Mouse (Mus musculus) brown adipose tissue, adult 24 weeks (tissue): Measurements from ENCODE around the gene Ppp1r12c. TPM values are rescaled to one million over a fixed set of nuclear protein-coding genes. Genes with fewer than 3 reads are reported as not detected.

ENCODE experiments used
- H3K27ac ChIP-seq: fragments of 200-500 bp; replicated peaks from 2 replicates; pipeline ENCODE4 v1.5.1; 2012; ENCODE audit warnings: low read depth, mild to moderate bottlenecking, low read length
- H3K4me1 ChIP-seq: fragments of 200-500 bp; 2 replicates; pipeline ENCODE4 v1.6.1; 2012; ENCODE audit warnings: low read length, mixed read lengths; ENCODE audit not compliant: control insufficient read depth, insufficient read depth, insufficient read length
- H3K4me3 ChIP-seq: fragments of 200-500 bp; 2 replicates; pipeline ENCODE4 v1.5.1; 2012; ENCODE audit warnings: low read depth, mild to moderate bottlenecking, low read length, moderate library complexity; ENCODE audit not compliant: insufficient read depth
- polyA plus RNA-seq: library from polyadenylated mRNA; stranded (reverse); fragments of >200 nt; gene quantifications from 2 replicates; pipeline ENCODE4 v1.2.4, GENCODE M21; 2012; ENCODE audit not compliant: missing spikeins, insufficient read depth, insufficient read length

The Ppp1r12c gene
- polyA plus RNA-seq, 1 experiment: 32.9 TPM

DNA sequence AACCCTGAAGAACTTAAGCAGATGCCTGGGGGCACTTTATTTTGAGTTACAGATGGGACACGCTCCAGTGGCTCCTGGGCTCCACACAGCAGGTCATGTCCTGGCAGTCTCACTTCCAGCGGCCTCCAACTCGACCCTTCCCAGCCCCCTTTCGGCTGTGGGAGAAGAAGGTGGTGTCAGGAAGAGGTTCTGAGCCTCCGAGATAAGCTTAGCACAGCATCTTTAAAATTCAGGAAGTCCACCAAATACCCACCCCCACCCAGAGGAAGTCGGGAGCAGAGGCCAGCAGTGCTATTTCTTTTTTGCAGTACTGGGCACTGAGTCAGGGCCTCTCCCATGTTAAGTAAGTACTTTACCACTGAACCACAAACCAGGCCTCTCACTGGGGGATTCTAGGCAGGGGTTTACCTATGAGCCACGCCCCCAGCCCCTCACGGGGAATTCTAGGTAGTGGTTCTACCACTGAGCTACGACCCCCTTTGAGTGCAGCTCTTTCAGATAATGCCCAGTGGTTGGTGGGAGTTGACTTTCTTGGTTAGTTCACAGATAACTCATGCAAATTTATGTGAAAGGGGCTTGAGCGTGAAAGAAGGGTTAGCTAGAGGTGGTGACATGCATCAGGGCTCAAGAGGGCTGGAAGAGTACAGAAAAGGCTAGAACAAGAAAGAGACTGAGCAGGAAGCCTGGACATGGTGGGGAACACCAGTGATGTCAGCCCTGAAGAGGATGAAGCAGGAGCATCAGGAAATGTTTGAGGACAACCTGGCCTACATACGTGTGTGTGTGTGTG is 3.4 kb upstream of the Ppp1r12c start:
- peaks cover 10% of the 10 kb centered on the region for H3K4me1 ChIP-seq
- H3K4me3 ChIP-seq: no peak overlapping the region
- H3K27ac ChIP-seq: peak overlapping the region; percentile 75

DNA sequence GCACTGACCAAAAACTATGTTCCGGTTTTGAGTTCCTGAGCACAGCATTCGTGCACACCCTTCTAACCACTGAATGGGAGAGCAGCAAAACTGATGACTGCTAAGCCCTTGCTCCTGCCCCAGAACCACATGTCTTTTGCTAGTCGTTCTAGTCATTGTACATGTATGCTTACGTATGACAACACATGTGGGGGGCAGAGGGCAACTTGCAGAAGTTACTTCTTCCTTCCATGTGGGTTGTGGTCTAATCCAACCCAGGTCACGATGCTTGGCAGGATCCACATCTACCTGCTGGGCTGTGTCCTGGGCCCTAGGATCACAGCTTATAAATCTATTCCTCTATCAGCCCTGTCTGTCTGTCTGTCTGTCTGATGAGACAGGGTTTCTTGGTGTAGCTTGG is 2.4 kb upstream of the Ppp1r12c start:
- H3K27ac ChIP-seq: peak overlapping the region; percentile 75
- H3K4me1 ChIP-seq: peaks cover 20% of the 10 kb centered on the region
- H3K4me3 ChIP-seq: no peak overlapping the region

DNA sequence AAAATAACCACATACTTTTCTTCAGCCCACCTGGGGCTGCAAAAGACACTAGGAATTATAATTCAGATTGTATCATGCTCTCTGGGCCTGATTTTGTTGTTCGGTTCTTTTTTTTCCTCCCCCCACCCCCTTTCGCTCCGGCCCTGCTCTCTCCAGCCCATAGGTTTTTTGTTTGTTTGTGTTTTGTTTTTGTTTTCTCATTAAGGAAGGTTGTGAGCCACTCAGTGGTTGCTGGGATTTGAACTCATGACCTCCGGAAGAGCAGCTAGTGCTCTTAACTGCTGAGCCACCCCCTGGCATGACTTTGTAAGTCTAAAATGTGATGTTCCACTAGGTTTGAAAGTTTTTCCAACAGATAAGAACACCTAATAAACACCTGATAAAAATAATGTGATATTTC is 1.6 kb upstream of the Ppp1r12c start:
- Histone ChIP-seq H3K4me1 (peaks cover 25% of the 10 kb centered on the region), H3K4me3 (no peak overlapping the region), H3K27ac (no peak overlapping the region)

DNA sequence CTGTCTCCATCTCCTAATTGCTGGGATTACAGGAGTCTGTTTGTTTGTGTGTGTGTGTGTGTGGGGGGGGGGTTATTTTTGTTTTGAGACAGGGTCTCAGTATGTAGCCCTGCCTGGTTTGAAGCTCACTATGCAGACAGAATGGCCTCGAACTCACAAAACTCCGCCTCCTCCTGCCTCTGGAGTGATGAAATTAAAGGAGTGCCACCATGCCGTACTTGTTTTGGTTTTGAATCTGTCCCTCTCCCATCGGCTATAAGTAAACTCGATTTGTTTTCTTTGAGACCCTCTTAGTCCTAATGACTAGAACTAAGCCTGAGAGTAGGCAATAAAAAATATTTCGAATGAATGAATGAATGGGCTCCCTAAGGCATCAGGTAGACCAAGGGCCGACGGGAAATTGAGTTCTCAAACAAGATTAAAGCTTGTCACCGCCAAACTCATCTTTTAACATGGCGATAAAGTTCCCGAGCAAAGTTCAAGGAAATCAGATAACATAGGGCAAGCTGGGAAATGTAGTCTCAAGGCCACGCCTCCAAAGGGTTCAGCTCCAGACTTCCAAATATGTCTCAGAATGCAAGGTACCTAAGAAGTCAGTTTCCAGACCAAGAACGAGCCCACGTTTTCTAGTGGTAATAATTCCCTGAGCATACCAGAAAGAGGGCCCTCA is 1.1 kb upstream of the Ppp1r12c start:
- Histone ChIP-seq H3K4me3 (peak overlapping the region; percentile 72), H3K27ac (peak overlapping the region; percentile 99), H3K4me1 (peaks cover 30% of the 10 kb centered on the region)

DNA sequence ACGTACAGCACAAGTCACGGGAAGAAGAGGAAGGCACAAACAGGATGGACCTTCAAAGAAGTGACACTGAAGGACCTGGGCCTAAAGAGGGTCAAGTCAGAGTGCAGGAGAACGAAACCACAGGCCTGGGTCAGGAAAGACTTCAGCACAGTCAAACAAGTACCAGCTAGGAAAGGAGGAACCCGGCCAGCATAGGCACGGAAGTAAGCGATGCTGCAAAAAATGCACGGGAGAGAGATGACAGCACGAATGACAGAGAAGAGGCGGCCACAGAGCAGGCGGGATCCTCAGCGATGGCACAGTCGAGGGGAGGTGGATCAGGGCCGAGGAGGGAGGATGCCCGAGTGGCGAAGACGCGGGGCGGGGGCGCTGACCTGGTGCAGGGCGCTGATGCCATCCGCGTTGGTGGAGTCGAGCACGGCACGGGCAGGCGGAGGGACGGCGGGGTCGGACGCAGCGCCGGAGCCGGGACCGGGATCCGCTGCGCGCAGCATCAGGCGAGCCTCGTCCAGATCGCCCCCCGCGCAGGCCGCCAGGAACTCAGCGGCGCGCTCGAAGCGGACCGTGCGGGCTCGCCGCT is 498 bp downstream of the Ppp1r12c start:
- peak overlapping the region; percentile 71 for H3K27ac ChIP-seq
- H3K4me1 ChIP-seq: peaks cover 33% of the 10 kb centered on the region
- peak overlapping the region; percentile 72 for H3K4me3 ChIP-seq

DNA sequence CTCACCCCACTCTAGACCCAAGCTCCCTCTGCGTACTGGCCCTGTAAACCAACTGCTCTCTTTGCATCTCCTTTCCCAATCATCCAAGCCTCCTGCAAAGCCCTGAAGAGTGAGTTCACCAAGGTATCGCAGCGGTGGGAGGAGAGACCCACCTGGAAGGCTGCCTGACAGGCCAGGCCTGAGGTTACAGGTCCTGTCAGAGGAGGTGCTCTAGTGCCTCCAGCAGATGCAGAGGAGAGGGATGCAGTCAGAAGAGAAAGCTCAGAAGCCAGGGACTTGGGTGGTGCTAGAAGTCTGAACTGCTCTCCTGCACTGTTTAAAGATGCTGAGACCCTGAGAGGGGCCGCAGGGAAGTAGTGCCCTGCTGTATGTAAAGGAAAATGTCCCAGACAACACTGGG is 2.4 kb downstream of the Ppp1r12c start:
- peak overlapping the region; percentile 82 for H3K27ac ChIP-seq
- H3K4me3 ChIP-seq: peak overlapping the region; percentile 72
- H3K4me1 ChIP-seq: peaks cover 26% of the 10 kb centered on the region

DNA sequence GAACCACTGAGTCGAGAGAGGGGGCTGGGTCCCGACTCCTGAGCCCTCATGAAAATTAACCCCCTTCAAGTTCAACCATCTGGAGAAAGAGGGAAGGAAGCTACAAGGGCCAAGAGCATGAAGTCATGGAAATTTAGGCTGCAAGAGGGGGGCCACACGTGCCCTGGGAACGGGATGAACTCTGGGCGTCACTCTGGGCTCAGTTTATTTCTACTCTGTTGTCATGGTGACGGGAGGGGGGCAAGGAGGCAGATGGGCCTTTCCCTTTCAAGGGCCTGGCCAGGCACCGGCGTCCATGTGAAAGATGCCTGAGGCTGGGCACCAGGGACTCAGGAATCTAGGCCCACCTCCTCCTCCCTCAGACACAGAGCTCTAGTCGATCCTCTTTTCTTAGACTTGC is 3.2 kb downstream of the Ppp1r12c start:
- peak overlapping the region; percentile 82 for H3K27ac ChIP-seq
- H3K4me1 ChIP-seq: peaks cover 29% of the 10 kb centered on the region
- H3K4me3 ChIP-seq: 0 out of 2 replicates have a peak overlapping the region, but pooled peaks have one; percentile 2

DNA sequence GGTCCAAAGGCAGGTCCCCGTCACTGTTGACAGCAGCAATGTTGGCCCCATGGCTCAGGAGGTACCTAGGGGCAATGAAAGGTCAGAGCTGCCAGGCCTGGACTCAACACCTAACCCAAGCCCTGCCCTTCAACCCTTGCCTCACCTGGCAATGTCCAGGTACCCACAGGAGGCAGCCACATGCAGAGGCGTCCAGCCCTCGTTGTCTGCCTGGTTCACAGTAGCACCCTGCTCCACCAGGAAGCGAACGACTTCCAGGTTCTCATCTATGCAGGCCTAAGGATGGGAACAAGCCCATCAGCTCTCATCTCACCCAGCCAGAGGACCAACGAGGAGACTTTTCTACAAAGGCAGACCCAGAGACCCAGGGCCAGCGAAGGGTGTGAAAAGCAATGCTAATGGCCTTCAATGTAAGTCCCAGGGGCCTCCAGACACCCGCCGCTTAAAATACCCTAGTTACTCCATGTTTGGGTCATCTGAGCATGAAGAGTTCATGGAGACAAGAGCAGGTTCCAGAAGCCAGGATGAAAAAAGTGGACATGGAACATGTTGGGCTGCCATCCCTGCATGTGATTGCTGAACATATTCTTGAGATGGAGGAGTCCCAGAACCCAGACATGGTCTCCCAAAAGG is 4.1 kb downstream of the Ppp1r12c start:
- Histone ChIP-seq H3K27ac (peak overlapping the region; percentile 66), H3K4me3 (no peak overlapping the region), H3K4me1 (peaks cover 37% of the 10 kb centered on the region)

DNA sequence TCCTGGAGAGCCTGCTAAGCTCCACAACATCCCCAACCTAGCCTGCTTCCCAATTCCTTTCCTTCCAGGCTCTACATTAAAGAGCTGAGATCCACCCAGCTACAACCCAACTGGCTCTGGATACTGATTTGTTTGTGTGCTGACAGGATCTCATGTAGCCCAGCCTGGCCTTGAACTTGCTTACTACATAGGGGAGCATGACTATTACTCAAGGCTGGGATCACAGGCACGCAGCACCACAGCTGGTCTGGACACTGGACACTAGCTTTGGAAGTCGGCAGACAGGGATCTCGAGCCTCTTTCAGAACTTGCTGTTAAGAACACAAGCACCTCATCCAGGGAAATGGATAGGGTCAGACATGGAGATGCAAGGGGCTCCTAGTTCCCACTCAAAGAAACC is 5.0 kb downstream of the Ppp1r12c start:
- Histone ChIP-seq H3K4me1 (peaks cover 42% of the 10 kb centered on the region), H3K4me3 (no peak overlapping the region), H3K27ac (no peak overlapping the region)

DNA sequence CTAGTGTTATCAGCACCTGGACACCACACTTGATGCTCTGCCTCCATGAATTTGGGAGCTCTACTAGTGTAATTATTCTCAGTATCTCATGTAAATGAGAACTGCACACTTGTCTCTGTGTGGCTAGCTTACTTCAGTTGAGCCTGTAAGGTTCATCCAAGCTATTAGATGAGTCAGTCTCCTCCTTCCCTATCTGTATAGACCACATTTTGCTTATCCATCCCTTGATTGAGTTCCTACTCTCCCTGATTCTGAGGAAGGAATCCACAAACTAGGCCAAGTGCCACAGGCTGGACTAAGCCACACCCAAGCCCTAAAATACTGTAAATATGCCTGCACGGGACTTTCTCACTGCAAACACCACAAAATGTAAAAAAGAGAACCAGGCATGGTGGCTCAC is 7.5 kb downstream of the Ppp1r12c start:
- Histone ChIP-seq H3K4me1 (peaks cover 37% of the 10 kb centered on the region), H3K4me3 (no peak overlapping the region), H3K27ac (peak overlapping the region; percentile 80)

DNA sequence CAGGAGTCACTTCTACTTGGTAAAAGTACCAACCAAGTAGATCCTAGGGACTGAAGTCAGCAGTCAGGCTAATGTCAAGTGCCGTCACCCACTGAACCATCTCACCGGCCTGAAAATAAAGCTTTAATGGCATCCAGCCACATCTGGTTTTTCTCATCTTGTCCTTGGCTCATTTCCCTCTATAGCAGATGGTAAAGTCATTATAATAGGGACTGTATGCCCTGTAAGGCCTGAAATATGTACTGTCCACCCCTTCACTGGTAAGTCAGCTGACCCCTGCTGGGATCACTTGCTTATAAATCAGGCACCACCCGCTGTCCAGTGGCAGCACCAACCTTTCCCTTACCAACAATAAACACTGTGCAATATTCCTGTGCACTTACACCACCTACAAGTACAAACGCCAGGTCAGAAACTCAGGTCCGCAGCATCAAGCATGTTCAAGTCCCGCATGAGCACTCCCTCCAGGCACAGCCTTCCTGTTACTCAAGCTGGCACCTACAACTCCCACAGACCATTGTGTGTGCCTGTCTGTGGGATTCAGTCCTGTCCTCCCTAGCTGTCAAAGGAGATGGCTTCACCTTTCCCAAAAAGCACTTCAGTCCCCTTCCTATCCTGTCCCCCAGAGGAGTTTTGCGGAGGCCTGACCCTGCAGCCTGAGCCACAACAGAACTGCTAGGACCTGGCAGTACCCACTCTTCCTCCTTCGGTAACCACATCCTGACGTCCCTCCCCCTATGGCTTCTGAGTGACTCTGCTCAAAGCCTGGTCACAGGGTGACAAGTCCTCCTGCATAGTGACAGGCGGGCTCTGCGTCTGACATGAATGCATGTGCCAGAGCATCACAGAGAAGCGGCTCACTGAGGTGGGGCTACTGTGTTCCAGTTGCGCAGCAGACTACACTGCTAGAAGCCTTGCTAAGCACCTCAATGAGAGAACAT is 8.9 kb downstream of the Ppp1r12c start:
- 0 out of 2 replicates have a peak overlapping the region, but pooled peaks have one; percentile 2 for H3K4me3 ChIP-seq
- peaks cover 25% of the 10 kb centered on the region for H3K4me1 ChIP-seq
- peak overlapping the region; percentile 96 for H3K27ac ChIP-seq

DNA sequence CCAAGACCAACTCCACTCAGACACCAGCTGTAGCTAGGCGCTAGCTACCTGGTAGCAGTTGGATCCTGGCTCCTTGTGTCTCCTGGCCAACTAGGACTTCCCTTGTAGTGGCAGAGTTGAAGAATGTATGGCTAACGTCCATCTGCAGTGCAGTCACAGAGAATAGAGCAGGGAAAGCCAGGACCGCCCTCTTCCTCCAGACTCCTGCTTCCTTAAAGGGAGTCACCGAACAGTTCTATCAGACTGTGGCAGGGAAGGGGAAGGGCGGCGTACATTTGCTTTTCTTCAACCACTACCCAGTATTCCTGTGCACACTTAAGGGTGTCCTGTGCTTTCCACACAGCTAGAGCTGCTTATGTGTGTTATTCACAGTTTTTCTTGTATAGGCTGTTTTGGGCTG is 10.2 kb downstream of the Ppp1r12c start:
- H3K4me1 ChIP-seq: peaks cover 21% of the 10 kb centered on the region
- peak overlapping the region; percentile 96 for H3K27ac ChIP-seq
- 0 out of 2 replicates have a peak overlapping the region, but pooled peaks have one; percentile 5 for H3K4me3 ChIP-seq

DNA sequence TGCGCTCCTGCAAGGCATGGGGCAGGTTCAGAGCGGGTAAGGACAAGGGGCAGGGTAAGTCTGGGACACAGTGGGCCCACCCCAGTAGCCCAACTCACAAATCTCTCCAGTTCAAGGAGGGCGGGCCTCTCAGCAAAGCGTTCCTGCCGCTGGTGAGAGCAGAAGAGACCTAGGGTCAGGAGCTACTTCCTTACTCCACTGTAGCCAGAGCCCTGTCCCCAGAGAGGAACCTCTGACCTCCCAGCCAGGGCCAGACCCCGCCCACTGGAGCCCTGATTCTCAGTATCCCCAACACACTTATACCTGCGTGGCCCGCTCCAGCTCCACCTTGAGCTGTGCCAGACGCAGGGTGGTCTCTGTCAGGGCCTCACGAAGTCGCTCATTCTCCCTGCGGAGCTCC is 19.2 kb downstream of the Ppp1r12c start:
- no peak overlapping the region for H3K27ac ChIP-seq
- H3K4me3 ChIP-seq: no peak overlapping the region

DNA sequence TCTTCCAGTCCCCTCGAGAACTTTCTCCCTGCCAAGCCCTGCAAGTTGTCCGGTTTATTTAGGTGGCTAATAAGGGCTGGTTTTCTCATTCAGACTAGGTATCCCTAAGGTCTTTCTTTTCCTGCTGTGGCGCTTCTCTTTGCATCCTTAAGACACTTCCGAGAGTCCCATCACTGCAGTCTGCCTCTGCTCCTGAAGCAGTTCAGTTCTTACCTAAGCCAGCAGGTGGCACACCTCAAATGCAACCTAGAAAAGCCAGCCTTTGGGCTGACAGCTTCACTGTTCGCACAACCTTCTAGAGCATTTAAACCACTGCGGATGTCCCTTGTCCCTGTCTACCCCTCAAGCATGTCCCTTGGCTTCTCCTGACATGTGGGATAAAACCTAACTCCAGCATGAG is 21.8 kb downstream of the Ppp1r12c start:
- Histone ChIP-seq H3K4me3 (no peak overlapping the region), H3K27ac (no peak overlapping the region)

More for the DNA sequence above, 19.2 kb downstream of the Ppp1r12c start:
- no peaks in the 10 kb centered on the region for H3K4me1 ChIP-seq

More for the DNA sequence above, 21.8 kb downstream of the Ppp1r12c start:
- no peaks in the 10 kb centered on the region for H3K4me1 ChIP-seq
